Mouse (Mus musculus): ENCODE measurements at regions not wholly inside any gene's neighbourhood (a gene's known extent, or its start where the extent isn't known, plus 50 kb on each side); places are given as distances from the start of the nearest gene placed in this dataset.

DNA sequence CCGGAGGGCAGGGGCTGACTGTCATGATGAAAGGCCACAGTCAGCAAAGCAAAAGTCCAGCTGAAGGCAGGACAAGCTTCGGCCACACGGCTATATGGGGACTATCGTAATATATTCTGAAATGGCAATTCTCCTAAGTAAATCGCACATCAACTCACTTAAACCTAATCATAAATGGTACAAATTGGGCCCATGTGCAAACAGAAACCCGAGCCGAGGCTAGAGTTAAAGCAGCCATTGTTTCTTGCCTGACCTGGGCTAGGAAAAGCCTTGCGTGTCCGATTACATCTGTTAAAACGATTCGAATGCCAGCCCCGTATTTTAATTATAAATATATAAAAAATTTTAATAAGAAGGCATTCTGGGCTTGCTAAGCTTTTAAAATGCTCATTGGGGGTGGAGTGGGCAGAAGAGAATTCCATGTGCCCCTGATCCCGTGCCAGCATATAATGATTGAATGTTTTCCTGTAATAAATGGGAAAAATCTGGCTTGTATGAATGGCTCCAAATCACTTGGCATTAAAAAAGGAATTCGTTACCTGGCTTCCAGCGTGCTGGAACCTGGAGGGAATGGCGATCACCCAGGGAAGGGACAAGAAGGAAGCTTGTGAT is 552.7 kb upstream of the Mgmt start:
- Histone ChIP-seq H3K4me2 (ENCODE audit: low read length) (no peak overlapping the region), H3K27me3 (ENCODE audit: control insufficient read depth, insufficient read depth, low read length) (no peaks in the 10 kb centered on the region), H3K9me3 (ENCODE audit: control insufficient read depth, low read length) (no peaks in the 10 kb centered on the region), H3K36me3 (ENCODE audit: control insufficient read depth, insufficient read depth, low read length) (no peaks in the 10 kb centered on the region), H3K4me1 (ENCODE audit: control insufficient read depth in 2 of 2, insufficient read depth in 2 of 2, low read length in 2 of 2) (peaks cover 11 to 17% of the 10 kb centered on the region in 2 experiments), H3K27ac (replicated peaks in 1 of 2; ENCODE audit: control insufficient read depth in 1 of 2, insufficient read depth in 1 of 2, low read depth in 2 of 2, low read length in 2 of 2) (no peak overlapping the region), H3K4me3 (ENCODE audit: control insufficient read depth in 1 of 2, insufficient read depth in 1 of 2, low read depth in 1 of 2, low read length in 2 of 2) (no peak overlapping the region), H3K9ac (ENCODE audit: low read length) (no peak overlapping the region)
- no peak for ATAC-seq (ENCODE audit: insufficient number of reproducible peaks, insufficient read depth, low FRiP score, low read depth)
- 90% methylated on average over 16 of the region's 16 CpGs for WGBS

DNA sequence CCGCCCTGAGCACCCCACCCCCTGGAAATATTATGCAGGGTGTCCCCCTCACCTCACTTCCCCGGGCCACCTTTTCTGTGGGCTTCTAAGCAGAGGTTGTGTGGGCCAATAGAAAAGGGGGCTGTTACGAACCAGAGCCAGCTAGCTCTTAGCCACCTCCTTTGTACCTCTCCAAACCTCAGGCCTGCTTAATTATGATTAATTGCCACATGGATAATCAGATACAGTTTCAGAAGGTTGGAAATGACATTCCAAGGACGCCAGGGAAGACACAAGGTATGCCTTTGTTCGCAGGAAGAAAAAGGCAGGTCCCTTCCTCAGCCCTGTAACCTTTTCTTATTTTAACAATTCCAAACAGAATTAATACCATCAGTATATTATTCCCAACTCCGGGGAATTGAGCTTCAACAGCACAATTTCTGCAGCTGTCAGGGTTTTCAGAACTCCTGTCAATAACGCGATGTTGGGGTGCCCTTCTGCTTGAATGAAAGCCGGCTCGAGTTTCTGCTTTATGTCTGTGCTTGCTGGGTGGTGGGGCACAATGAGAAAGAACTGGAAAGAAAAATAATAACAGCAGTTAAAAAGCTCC is 552.1 kb upstream of the Mgmt start:
- Histone ChIP-seq H3K4me3 (ENCODE audit: control insufficient read depth in 1 of 2, insufficient read depth in 1 of 2, low read depth in 1 of 2, low read length in 2 of 2) (no peak overlapping the region), H3K4me2 (ENCODE audit: low read length) (0 out of 2 replicates have a peak overlapping the region, but pooled peaks have one; percentile 4), H3K27ac (replicated peaks in 1 of 2; ENCODE audit: control insufficient read depth in 1 of 2, insufficient read depth in 1 of 2, low read depth in 2 of 2, low read length in 2 of 2) (peak overlapping the region; percentile 39 to 48; a peak in 2 of 4 replicates), H3K9ac (ENCODE audit: low read length) (no peak overlapping the region; the same call in 1 of the 2 replicates), H3K4me1 (ENCODE audit: control insufficient read depth in 2 of 2, insufficient read depth in 2 of 2, low read length in 2 of 2) (peaks cover 11 to 17% of the 10 kb centered on the region in 2 experiments), H3K9me3 (ENCODE audit: control insufficient read depth, low read length) (no peaks in the 10 kb centered on the region), H3K36me3 (ENCODE audit: control insufficient read depth, insufficient read depth, low read length) (no peaks in the 10 kb centered on the region), H3K27me3 (ENCODE audit: control insufficient read depth, insufficient read depth, low read length) (no peaks in the 10 kb centered on the region)
- 62% methylated on average over 10 of the region's 10 CpGs for WGBS
- ATAC-seq (ENCODE audit: insufficient number of reproducible peaks, insufficient read depth, low FRiP score, low read depth) = no peak

DNA sequence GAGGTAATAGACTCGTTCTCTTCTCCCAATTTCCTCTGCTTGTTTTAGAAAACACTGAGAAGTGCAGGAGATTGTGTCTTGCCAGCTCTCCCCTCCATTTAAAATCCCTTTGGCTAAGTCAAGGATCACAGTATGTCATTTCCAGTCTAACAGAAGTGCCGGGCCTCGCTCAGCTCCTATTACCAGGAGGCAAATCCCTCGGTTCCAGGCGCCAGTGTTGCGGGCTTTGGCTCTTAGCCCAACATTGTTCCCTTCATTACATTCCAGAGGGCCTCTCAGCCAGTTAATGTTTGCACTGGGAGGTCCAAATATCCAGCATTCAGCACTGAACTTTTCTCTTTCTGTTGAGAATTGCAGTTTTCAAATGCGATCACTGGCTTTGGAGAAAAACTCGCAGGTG is 551.6 kb upstream of the Mgmt start:
- Histone ChIP-seq H3K4me2 (ENCODE audit: low read length) (peak overlapping the region; percentile 4; the same call in 1 of the 2 replicates), H3K9me3 (ENCODE audit: control insufficient read depth, low read length) (no peaks in the 10 kb centered on the region), H3K36me3 (ENCODE audit: control insufficient read depth, insufficient read depth, low read length) (no peaks in the 10 kb centered on the region), H3K9ac (ENCODE audit: low read length) (no peak overlapping the region; the same call in 1 of the 2 replicates), H3K4me3 (ENCODE audit: control insufficient read depth in 1 of 2, insufficient read depth in 1 of 2, low read depth in 1 of 2, low read length in 2 of 2) (no peak overlapping the region), H3K4me1 (ENCODE audit: control insufficient read depth in 2 of 2, insufficient read depth in 2 of 2, low read length in 2 of 2) (peaks cover 11 to 17% of the 10 kb centered on the region in 2 experiments), H3K27ac (replicated peaks in 1 of 2; ENCODE audit: control insufficient read depth in 1 of 2, insufficient read depth in 1 of 2, low read depth in 2 of 2, low read length in 2 of 2) (peak overlapping the region; percentile 39 to 48; a peak in 2 of 4 replicates), H3K27me3 (ENCODE audit: control insufficient read depth, insufficient read depth, low read length) (no peaks in the 10 kb centered on the region)
- whole genome bisulfite sequencing = 21% methylated on average over 8 of the region's 8 CpGs
- no peak; the same call in 1 of the 2 replicates for ATAC-seq (ENCODE audit: insufficient number of reproducible peaks, insufficient read depth, low FRiP score, low read depth)

GRCm38 (mm10) chr7:136343494-136343893 is 550.9 kb upstream of the Mgmt start:
- ATAC-seq (ENCODE audit: insufficient number of reproducible peaks, insufficient read depth, low FRiP score, low read depth) = no peak
- Histone ChIP-seq H3K4me3 (ENCODE audit: control insufficient read depth in 1 of 2, insufficient read depth in 1 of 2, low read depth in 1 of 2, low read length in 2 of 2) (no peak overlapping the region), H3K36me3 (ENCODE audit: control insufficient read depth, insufficient read depth, low read length) (no peaks in the 10 kb centered on the region), H3K4me2 (ENCODE audit: low read length) (no peak overlapping the region), H3K9ac (ENCODE audit: low read length) (no peak overlapping the region), H3K9me3 (ENCODE audit: control insufficient read depth, low read length) (no peaks in the 10 kb centered on the region), H3K4me1 (ENCODE audit: control insufficient read depth in 2 of 2, insufficient read depth in 2 of 2, low read length in 2 of 2) (peaks cover 11 to 17% of the 10 kb centered on the region in 2 experiments), H3K27me3 (ENCODE audit: control insufficient read depth, insufficient read depth, low read length) (no peaks in the 10 kb centered on the region), H3K27ac (replicated peaks in 1 of 2; ENCODE audit: control insufficient read depth in 1 of 2, insufficient read depth in 1 of 2, low read depth in 2 of 2, low read length in 2 of 2) (no peak overlapping the region)
- WGBS = 88% methylated on average over 4 of the region's 4 CpGs

- WGBS = 68% methylated on average over 3 of the region's 3 CpGs
- ATAC-seq (ENCODE audit: insufficient number of reproducible peaks, insufficient read depth, low FRiP score, low read depth) = no peak
- no peaks in the 10 kb centered on the region for H3K9me3 ChIP-seq (ENCODE audit: control insufficient read depth, low read length)
Measured at GRCm38 (mm10) chr7:136345051-136345450, 549.4 kb upstream of the Mgmt start.

DNA sequence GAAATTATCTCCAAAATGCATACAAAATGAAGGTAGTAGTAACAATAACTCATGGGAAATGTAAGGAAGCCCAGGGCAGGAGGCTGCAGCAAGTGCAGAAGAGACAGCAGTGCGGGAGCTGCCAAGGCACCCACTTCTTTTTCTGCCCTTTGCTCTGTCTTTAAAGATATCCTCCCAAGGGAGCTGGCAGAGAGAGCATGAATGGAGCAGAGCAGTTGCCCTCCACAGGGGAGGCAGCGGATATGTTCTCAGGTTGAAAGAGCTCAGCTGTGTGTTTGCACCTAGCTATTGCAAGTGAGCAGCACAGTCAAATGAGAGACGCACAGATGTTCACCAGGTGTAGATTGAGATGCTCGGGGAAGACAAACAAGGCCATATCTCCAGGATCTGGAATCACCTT is 547.9 kb upstream of the Mgmt start:
- H3K9ac ChIP-seq (ENCODE audit: low read length) = no peak overlapping the region
- H3K27ac ChIP-seq (replicated peaks in 1 of 2; ENCODE audit: control insufficient read depth in 1 of 2, insufficient read depth in 1 of 2, low read depth in 2 of 2, low read length in 2 of 2) = no peak overlapping the region
- no peaks in the 10 kb centered on the region; the same call in 1 of the 2 replicates for H3K27me3 ChIP-seq (ENCODE audit: control insufficient read depth, insufficient read depth, low read length)
- no peak overlapping the region for H3K4me2 ChIP-seq (ENCODE audit: low read length)
- no peak for ATAC-seq (ENCODE audit: insufficient number of reproducible peaks, insufficient read depth, low FRiP score, low read depth)
- no peak overlapping the region for H3K4me3 ChIP-seq (ENCODE audit: control insufficient read depth in 1 of 2, insufficient read depth in 1 of 2, low read depth in 1 of 2, low read length in 2 of 2)
- H3K36me3 ChIP-seq (ENCODE audit: control insufficient read depth, insufficient read depth, low read length) = no peaks in the 10 kb centered on the region
- 66% methylated on average over 4 of the region's 4 CpGs for WGBS
- H3K9me3 ChIP-seq (ENCODE audit: control insufficient read depth, low read length) = no peaks in the 10 kb centered on the region
- H3K4me1 ChIP-seq (ENCODE audit: control insufficient read depth in 2 of 2, insufficient read depth in 2 of 2, low read length in 2 of 2) = peaks cover 10 to 17% of the 10 kb centered on the region in 2 experiments

More at GRCm38 (mm10) chr7:136345051-136345450, 549.4 kb upstream of the Mgmt start:
- Histone ChIP-seq H3K27ac (replicated peaks in 1 of 2; ENCODE audit: control insufficient read depth in 1 of 2, insufficient read depth in 1 of 2, low read depth in 2 of 2, low read length in 2 of 2) (no peak overlapping the region), H3K36me3 (ENCODE audit: control insufficient read depth, insufficient read depth, low read length) (no peaks in the 10 kb centered on the region), H3K4me1 (ENCODE audit: control insufficient read depth in 2 of 2, insufficient read depth in 2 of 2, low read length in 2 of 2) (peaks cover 11 to 17% of the 10 kb centered on the region in 2 experiments), H3K27me3 (ENCODE audit: control insufficient read depth, insufficient read depth, low read length) (no peaks in the 10 kb centered on the region; the same call in 1 of the 2 replicates), H3K4me2 (ENCODE audit: low read length) (no peak overlapping the region), H3K9ac (ENCODE audit: low read length) (no peak overlapping the region), H3K4me3 (ENCODE audit: control insufficient read depth in 1 of 2, insufficient read depth in 1 of 2, low read depth in 1 of 2, low read length in 2 of 2) (no peak overlapping the region)

- Histone ChIP-seq H3K9ac (ENCODE audit: low read length) (no peak overlapping the region), H3K27ac (replicated peaks in 1 of 2; ENCODE audit: control insufficient read depth in 1 of 2, insufficient read depth in 1 of 2, low read depth in 2 of 2, low read length in 2 of 2) (no peak overlapping the region), H3K27me3 (ENCODE audit: control insufficient read depth, insufficient read depth, low read length) (no peaks in the 10 kb centered on the region; the same call in 1 of the 2 replicates), H3K4me1 (ENCODE audit: control insufficient read depth in 2 of 2, insufficient read depth in 2 of 2, low read length in 2 of 2) (peaks cover 3 to 4% of the 10 kb centered on the region in 2 experiments; a peak in 2 of 4 replicates), H3K9me3 (ENCODE audit: control insufficient read depth, low read length) (no peaks in the 10 kb centered on the region), H3K4me2 (ENCODE audit: low read length) (no peak overlapping the region), H3K4me3 (ENCODE audit: control insufficient read depth in 1 of 2, insufficient read depth in 1 of 2, low read depth in 1 of 2, low read length in 2 of 2) (no peak overlapping the region), H3K36me3 (ENCODE audit: control insufficient read depth, insufficient read depth, low read length) (no peaks in the 10 kb centered on the region)
- ATAC-seq (ENCODE audit: insufficient number of reproducible peaks, insufficient read depth, low FRiP score, low read depth) = no peak
- WGBS = 59% methylated on average over 1 of the region's 1 CpGs
Measured at GRCm38 (mm10) chr7:136348309-136348708, 546.1 kb upstream of the Mgmt start.

Measured in heart, embryonic 14.5 days (tissue).